Mouse (Mus musculus) neural tube, embryonic 14.5 days (tissue): ENCODE data around the gene Hpd. TPM values are rescaled to one million over a fixed set of nuclear protein-coding genes. Genes with fewer than 3 reads are reported as not detected.

Source experiments
- ATAC-seq: fragments of 200-750 bp; cut with Nextera tagmentation; 2 replicates; pipeline ENCODE4 v1.8.0; 2017; ENCODE audit warnings: low read depth, mild to moderate bottlenecking, moderate TSS enrichment, moderate library complexity
- H3K27ac ChIP-seq: fragments of 300-500 bp; sonication (generic); 2 replicates; pipeline ENCODE4 v1.5.1; 2014; ENCODE audit warnings: low read depth, mild to moderate bottlenecking, control low read depth, low read length, moderate library complexity, mixed read lengths
- H3K27me3 ChIP-seq: fragments of 300-500 bp; sonication (generic); 2 replicates; pipeline ENCODE4 v1.6.1; 2014; ENCODE audit warnings: low read length; ENCODE audit not compliant: control insufficient read depth, insufficient read depth
- H3K36me3 ChIP-seq: fragments of 300-500 bp; sonication (generic); 2 replicates; pipeline ENCODE4 v1.6.1; 2014; ENCODE audit warnings: low read length, mixed read lengths; ENCODE audit not compliant: control insufficient read depth, insufficient read depth
- H3K4me1 ChIP-seq: fragments of 300-500 bp; sonication (generic); 2 replicates; pipeline ENCODE4 v1.6.1; 2014; ENCODE audit warnings: low read length; ENCODE audit not compliant: control insufficient read depth, insufficient read depth
- H3K4me2 ChIP-seq: fragments of 300-500 bp; sonication (generic); 2 replicates; pipeline ENCODE4 v1.6.1; 2014; ENCODE audit warnings: mild to moderate bottlenecking, low read depth, low read length, control low read depth
- H3K4me3 ChIP-seq: fragments of 300-500 bp; sonication (generic); 2 replicates; pipeline ENCODE4 v1.5.1; 2014; ENCODE audit warnings: low read depth, low read length, control low read depth, mixed read lengths
- H3K9ac ChIP-seq: fragments of 300-500 bp; sonication (generic); replicated peaks from 2 replicates; pipeline ENCODE4 v1.6.1; 2014; ENCODE audit warnings: low read depth, mild to moderate bottlenecking, control low read depth, low read length, mixed read lengths
- H3K9me3 ChIP-seq: fragments of 300-500 bp; sonication (generic); 2 replicates; pipeline ENCODE4 v1.6.1; 2016; ENCODE audit warnings: low read length; ENCODE audit not compliant: control insufficient read depth
- WGBS: fragments of 180-500 bp; shearing (Covaris S2); extraction: QIAGEN DNeasy Blood & Tissue Kit; methylation state at CpG from one replicate; pipeline ENCODE4 v1.1.7; 2014; 5-methylcytosine and 5-hydroxymethylcytosine counted together
- polyA plus RNA-seq: library from polyadenylated mRNA; unstranded; fragments of >200 nt; fragmentation: Nextera tagmentation; extraction: Ambion mirVana; gene quantifications from 2 replicates; pipeline ENCODE4 v1.2.1, GENCODE M21; 2014

Hpd gene
- polyA plus RNA-seq, 1 experiment from 2014 or later: not detected

GRCm38 (mm10) chr5:123130814-123131148 lies 51.7 kb downstream of the Hpd start:
- H3K4me2 ChIP-seq: no peak overlapping the region
- no peaks in the 10 kb centered on the region for H3K27me3 ChIP-seq
- peaks cover 17% of the 10 kb centered on the region; the same call in 1 of the 2 replicates for H3K36me3 ChIP-seq
- H3K9ac ChIP-seq: no peak overlapping the region
- H3K27ac ChIP-seq: no peak overlapping the region
- H3K4me1 ChIP-seq: peaks cover 44% of the 10 kb centered on the region
- ATAC-seq: no peak
- no peak overlapping the region for H3K4me3 ChIP-seq
- 94% methylated on average over 5 of the region's 5 CpGs for WGBS
- no peaks in the 10 kb centered on the region for H3K9me3 ChIP-seq

DNA sequence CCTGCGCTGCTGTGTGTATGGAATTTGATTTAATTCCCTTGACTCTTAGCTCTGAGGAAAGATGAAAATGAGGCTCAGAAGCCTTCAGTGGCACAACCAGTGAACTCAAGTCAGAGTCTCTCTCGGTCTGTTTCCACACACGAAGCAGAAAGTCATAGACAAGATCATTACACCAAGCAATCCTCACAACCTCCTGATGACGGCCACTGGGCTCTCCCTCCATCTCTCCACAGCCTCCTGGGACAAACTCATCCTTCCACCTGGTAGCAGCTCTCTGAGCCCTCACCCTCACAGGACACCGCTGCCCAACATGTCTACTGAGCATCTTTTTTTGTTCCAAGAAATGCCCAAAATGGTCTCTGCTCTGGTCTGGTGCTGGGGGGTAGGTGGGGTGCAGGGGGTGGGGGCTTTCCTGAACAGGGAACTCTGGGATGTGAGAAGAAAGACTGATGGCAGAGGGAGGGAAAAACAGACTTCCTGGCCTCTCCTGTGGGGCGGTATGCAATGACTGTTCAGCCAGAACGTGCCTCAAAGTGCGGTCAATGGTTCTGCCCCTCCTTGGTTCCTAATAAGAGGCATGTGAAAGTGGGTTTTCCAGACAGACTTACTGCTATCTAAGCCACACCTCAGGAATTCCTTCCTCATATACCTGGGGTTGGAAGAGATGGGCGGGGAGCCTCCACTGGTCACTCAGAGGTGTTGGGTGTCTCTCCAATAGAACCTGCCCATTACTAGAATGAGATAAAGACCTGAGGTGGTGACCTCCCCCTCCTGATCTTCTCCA lies 52.3 kb downstream of the Hpd start:
- H3K9ac ChIP-seq: no peak overlapping the region
- 91% methylated on average over 9 of the region's 9 CpGs for WGBS
- peaks cover 20% of the 10 kb centered on the region; the same call in 1 of the 2 replicates for H3K36me3 ChIP-seq
- no peaks in the 10 kb centered on the region for H3K27me3 ChIP-seq
- H3K4me2 ChIP-seq: no peak overlapping the region
- no peak overlapping the region for H3K4me3 ChIP-seq
- peaks cover 38% of the 10 kb centered on the region for H3K4me1 ChIP-seq
- H3K27ac ChIP-seq: no peak overlapping the region
- ATAC-seq: no peak
- no peaks in the 10 kb centered on the region for H3K9me3 ChIP-seq

- WGBS: 89% methylated on average over 10 of the region's 10 CpGs
- H3K9ac ChIP-seq: no peak overlapping the region
- peaks cover 17% of the 10 kb centered on the region; the same call in 1 of the 2 replicates for H3K36me3 ChIP-seq
These were observed 53.3 kb downstream of the Hpd start for GRCm38 (mm10) chr5:123129170-123129757.

GRCm38 (mm10) chr5:123128426-123129169 lies 53.9 kb downstream of the Hpd start:
- WGBS: 56% methylated on average over 10 of the region's 10 CpGs
- Histone ChIP-seq H3K27me3 (no peaks in the 10 kb centered on the region), H3K36me3 (peaks cover 17% of the 10 kb centered on the region; the same call in 1 of the 2 replicates)

More at GRCm38 (mm10) chr5:123129170-123129757, 53.3 kb downstream of the Hpd start:
- Histone ChIP-seq H3K27ac (no peak overlapping the region), H3K27me3 (no peaks in the 10 kb centered on the region), H3K4me3 (no peak overlapping the region), H3K9me3 (no peaks in the 10 kb centered on the region), H3K4me2 (no peak overlapping the region), H3K4me1 (peaks cover 29% of the 10 kb centered on the region)
- ATAC-seq: no peak

DNA sequence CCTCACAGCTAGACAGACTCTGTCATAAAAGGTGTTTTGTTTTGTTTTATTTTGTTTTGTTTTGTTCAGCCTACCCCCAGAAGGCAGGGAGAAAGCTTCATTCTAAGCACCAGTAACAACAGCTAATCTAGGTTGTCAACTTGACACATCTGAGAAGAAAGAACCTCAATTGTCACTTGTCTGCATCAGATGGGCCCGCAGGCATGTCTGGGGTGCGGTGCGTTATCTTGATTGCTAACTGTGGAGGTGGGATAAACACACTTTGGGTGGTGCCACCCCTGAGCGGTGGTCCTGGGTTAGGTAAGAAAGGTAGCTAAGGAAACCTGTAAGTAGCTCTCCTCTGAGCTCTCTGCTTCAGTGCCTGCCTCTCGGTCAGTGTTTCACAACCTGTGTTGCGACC lies 55.5 kb downstream of the Hpd start:
- Histone ChIP-seq H3K36me3 (0 out of 2 replicates have a peak, but pooled peaks cover 16% of the 10 kb centered on the region), H3K9ac (no peak overlapping the region), H3K27ac (no peak overlapping the region), H3K9me3 (no peaks in the 10 kb centered on the region), H3K4me1 (peaks cover 7% of the 10 kb centered on the region), H3K4me3 (no peak overlapping the region), H3K4me2 (no peak overlapping the region), H3K27me3 (no peaks in the 10 kb centered on the region)
- 75% methylated on average over 6 of the region's 6 CpGs for WGBS
- ATAC-seq: no peak

More at GRCm38 (mm10) chr5:123128426-123129169, 53.9 kb downstream of the Hpd start:
- no peak for ATAC-seq
- no peaks in the 10 kb centered on the region for H3K9me3 ChIP-seq
- peaks cover 22% of the 10 kb centered on the region for H3K4me1 ChIP-seq
- H3K4me3 ChIP-seq: no peak overlapping the region
- H3K27ac ChIP-seq: no peak overlapping the region
- H3K4me2 ChIP-seq: no peak overlapping the region
- no peak overlapping the region for H3K9ac ChIP-seq

DNA sequence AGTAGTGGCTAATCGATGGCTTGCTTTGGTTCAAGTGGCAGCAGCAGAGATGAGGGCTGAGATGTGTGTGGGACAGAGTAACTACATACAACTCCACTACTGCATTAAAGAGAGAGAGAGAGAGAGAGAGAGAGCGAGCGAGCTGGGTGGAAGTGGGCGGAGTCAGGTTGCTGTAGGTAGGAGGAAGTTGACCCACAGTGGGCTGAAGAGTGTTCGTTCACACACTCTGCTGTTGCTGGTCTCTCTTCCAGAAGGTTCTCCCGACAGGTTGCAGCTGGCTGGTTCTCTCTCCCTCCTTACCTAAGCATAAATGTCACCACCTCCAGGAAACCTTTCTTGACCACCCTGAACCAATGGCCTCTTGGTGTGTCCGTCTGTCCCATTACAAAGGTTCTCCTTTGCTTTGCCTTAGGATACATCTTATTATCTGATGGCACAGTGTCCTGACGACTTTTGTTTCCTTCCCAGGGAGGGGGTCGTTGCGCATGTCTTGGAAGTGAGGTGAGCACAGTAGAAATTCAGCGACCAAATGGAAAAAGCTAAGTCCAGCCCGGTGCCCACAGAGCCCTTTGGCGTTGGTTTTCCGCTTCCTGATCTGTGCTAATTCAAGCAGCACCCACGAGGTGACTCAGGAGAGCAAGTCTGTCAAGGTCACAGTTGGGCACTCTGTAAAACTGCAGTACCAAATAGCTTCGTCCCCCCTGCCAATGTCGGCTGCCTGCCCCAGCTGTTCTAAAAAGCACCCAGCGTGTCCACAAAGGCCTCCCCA lies 56.7 kb downstream of the Hpd start:
- Histone ChIP-seq H3K4me2 (no peak overlapping the region), H3K27ac (no peak overlapping the region), H3K9me3 (no peaks in the 10 kb centered on the region), H3K4me1 (no peaks in the 10 kb centered on the region), H3K4me3 (no peak overlapping the region), H3K36me3 (0 out of 2 replicates have a peak, but pooled peaks cover 16% of the 10 kb centered on the region), H3K27me3 (no peaks in the 10 kb centered on the region), H3K9ac (no peak overlapping the region)
- WGBS: 89% methylated on average over 18 of the region's 18 CpGs
- ATAC-seq: no peak

DNA sequence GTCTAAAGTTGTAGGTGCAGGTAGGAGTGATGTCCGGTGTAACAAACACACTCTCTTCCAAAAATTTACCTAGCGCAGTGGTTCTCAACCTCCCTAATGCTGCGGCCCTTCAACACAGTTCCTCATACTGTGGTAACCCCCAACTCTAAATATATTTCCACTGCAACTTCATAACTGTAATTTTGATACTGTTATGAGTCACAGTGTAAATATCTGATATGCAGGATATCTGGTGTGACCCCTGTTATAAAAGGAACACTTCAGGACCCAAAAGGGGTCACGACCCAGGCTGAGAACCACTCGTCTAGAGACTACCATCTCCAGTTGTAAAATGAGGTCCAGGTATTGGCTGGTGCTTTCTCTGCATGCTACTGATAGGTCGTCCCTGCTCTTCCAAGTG lies 57.4 kb downstream of the Hpd start:
- Histone ChIP-seq H3K4me3 (no peak overlapping the region), H3K27ac (no peak overlapping the region), H3K9ac (no peak overlapping the region), H3K9me3 (no peaks in the 10 kb centered on the region), H3K36me3 (0 out of 2 replicates have a peak, but pooled peaks cover 10% of the 10 kb centered on the region), H3K4me2 (no peak overlapping the region), H3K4me1 (no peaks in the 10 kb centered on the region), H3K27me3 (no peaks in the 10 kb centered on the region)
- WGBS: 79% methylated on average over 6 of the region's 6 CpGs
- ATAC-seq: no peak

- 0 out of 2 replicates have a peak, but pooled peaks cover 8% of the 10 kb centered on the region for H3K36me3 ChIP-seq
- H3K9ac ChIP-seq: no peak overlapping the region
- no peaks in the 10 kb centered on the region for H3K9me3 ChIP-seq
- no peaks in the 10 kb centered on the region for H3K27me3 ChIP-seq
- 91% methylated on average over 4 of the region's 4 CpGs for WGBS
- no peaks in the 10 kb centered on the region for H3K4me1 ChIP-seq
- no peak overlapping the region for H3K4me2 ChIP-seq
- no peak overlapping the region for H3K4me3 ChIP-seq
- no peak overlapping the region for H3K27ac ChIP-seq
- no peak for ATAC-seq
These were observed 60.3 kb downstream of the Hpd start for GRCm38 (mm10) chr5:123122181-123122580.
